Mouse (Mus musculus) MEL (cell line): ENCODE measurements around the gene Sla2. TPM values are rescaled to one million over a fixed set of nuclear protein-coding genes. Genes with fewer than 3 reads are reported as not detected.
A peak's percentile ranks its signal among the peaks of the same experiment; 100 is the strongest.

Experiments
- DNase-seq: peaks from one replicate; pipeline ENCODE4 v3.0.0; 2011; ENCODE audit warnings: low read depth, low spot score
- H3K27ac ChIP-seq: 2 replicates; pipeline ENCODE4 v1.5.1; 2012; ENCODE audit warnings: low read depth, mild to moderate bottlenecking, control low read depth, low read length, moderate library complexity; ENCODE audit not compliant: control insufficient read depth
- H3K27me3 ChIP-seq, 2 experiments: fragments of 150-350 bp in 1 of 2; sonication (generic) in 1 of 2; 2 replicates each; pipeline ENCODE4 v1.6.1; 2012; ENCODE audit warnings: low read length in 2 of 2, mild to moderate bottlenecking in 2 of 2, improper control_type of control experiment in 1 of 2, moderate library complexity in 1 of 2; ENCODE audit not compliant: insufficient read depth in 2 of 2, control insufficient read depth in 1 of 2
- H3K36me3 ChIP-seq, 2 experiments: 2 replicates each; pipeline ENCODE4 v1.6.1; 2012 to 2014; ENCODE audit warnings: low read length in 2 of 2, improper control_type of control experiment in 1 of 2, inconsistent platforms in 1 of 2, mild to moderate bottlenecking in 1 of 2; ENCODE audit not compliant: insufficient read depth in 2 of 2, control insufficient read depth in 1 of 2
- H3K4me1 ChIP-seq, 2 experiments: fragments of 150-350 bp in 1 of 2; sonication (generic) in 1 of 2; 2 replicates each; pipeline ENCODE4 v1.6.1; 2012; ENCODE audit warnings: low read length in 2 of 2, improper control_type of control experiment in 1 of 2, mild to moderate bottlenecking in 1 of 2; ENCODE audit not compliant: insufficient read depth in 2 of 2, control insufficient read depth in 1 of 2
- H3K4me3 ChIP-seq, 2 experiments: fragments of 150-350 bp in 1 of 2; sonication (generic) in 1 of 2; 2 replicates each; pipeline ENCODE4 v1.5.1; 2012; ENCODE audit warnings: low read depth in 2 of 2, low read length in 2 of 2, mild to moderate bottlenecking in 2 of 2, moderate library complexity in 2 of 2, control low read depth in 1 of 2, improper control_type of control experiment in 1 of 2; ENCODE audit not compliant: control insufficient read depth in 1 of 2, insufficient read depth in 1 of 2
- H3K79me2 ChIP-seq: 2 replicates; pipeline ENCODE4 v1.6.1; 2012; ENCODE audit warnings: mild to moderate bottlenecking, low read length, moderate library complexity; ENCODE audit not compliant: control insufficient read depth, poor library complexity, insufficient read depth
- H3K9ac ChIP-seq: 2 replicates; pipeline ENCODE4 v1.6.1; 2012; ENCODE audit warnings: low read depth, mild to moderate bottlenecking, control low read depth, low read length, moderate library complexity; ENCODE audit not compliant: control insufficient read depth, poor library complexity, severe bottlenecking
- H3K9me3 ChIP-seq: fragments of 150-350 bp; sonication (generic); replicated peaks from 2 replicates; pipeline ENCODE4 v1.6.1; 2012; ENCODE audit warnings: mild to moderate bottlenecking, low read length, improper control_type of control experiment, moderate library complexity; ENCODE audit not compliant: insufficient read depth
- BHLHE40 ChIP-seq: IDR thresholded peaks from 2 replicates; pipeline ENCODE4 v1.6.1; 2012; ENCODE audit warnings: low read depth, mild to moderate bottlenecking, inconsistent platforms, low read length, improper control_type of control experiment, borderline replicate concordance
- CHD1 ChIP-seq: IDR thresholded peaks from 2 replicates; pipeline ENCODE4 v1.6.1; 2012; ENCODE audit warnings: low read depth, mild to moderate bottlenecking, inconsistent platforms, low read length, improper control_type of control experiment
- CHD2 ChIP-seq: IDR thresholded peaks from 2 replicates; pipeline ENCODE4 v1.6.1; 2011; ENCODE audit warnings: low read length, improper control_type of control experiment
- ELF1 ChIP-seq: IDR thresholded peaks from 2 replicates; pipeline ENCODE4 v1.6.1; 2014; ENCODE audit warnings: low read depth, mild to moderate bottlenecking, inconsistent platforms, low read length, improper control_type of control experiment, moderate library complexity
- ETS1 ChIP-seq: IDR thresholded peaks from 2 replicates; pipeline ENCODE4 v1.6.1; 2012; ENCODE audit warnings: low read depth, mild to moderate bottlenecking, inconsistent platforms, low read length, improper control_type of control experiment, moderate library complexity
- HCFC1 ChIP-seq: IDR thresholded peaks from 2 replicates; pipeline ENCODE4 v1.6.1; 2012; ENCODE audit warnings: low read depth, mild to moderate bottlenecking, inconsistent platforms, low read length, improper control_type of control experiment, moderate library complexity
- MAFK ChIP-seq: IDR thresholded peaks from 2 replicates; pipeline ENCODE4 v1.6.1; 2011; ENCODE audit warnings: low read depth, mild to moderate bottlenecking, low read length, improper control_type of control experiment, borderline replicate concordance
- MAX ChIP-seq: IDR thresholded peaks from 2 replicates; pipeline ENCODE4 v1.6.1; 2011; ENCODE audit warnings: low read length, improper control_type of control experiment
- MAZ ChIP-seq: IDR thresholded peaks from 2 replicates; pipeline ENCODE4 v1.6.1; 2012; ENCODE audit warnings: low read depth, mild to moderate bottlenecking, inconsistent platforms, low read length, improper control_type of control experiment
- MEF2A ChIP-seq: IDR thresholded peaks from 2 replicates; pipeline ENCODE4 v1.6.1; 2014; ENCODE audit warnings: low read depth, mild to moderate bottlenecking, inconsistent platforms, low read length, improper control_type of control experiment; ENCODE audit not compliant: poor library complexity, insufficient replicate concordance, severe bottlenecking; ENCODE audit errors: extremely low read depth
- MXI1 ChIP-seq: IDR thresholded peaks from 2 replicates; pipeline ENCODE4 v1.6.1; 2011; ENCODE audit warnings: mild to moderate bottlenecking, low read depth, low read length, improper control_type of control experiment
- MYB ChIP-seq: IDR thresholded peaks from 2 replicates; pipeline ENCODE4 v1.6.1; 2011; ENCODE audit warnings: mild to moderate bottlenecking, low read depth, low read length, improper control_type of control experiment
- MYC ChIP-seq: IDR thresholded peaks from 2 replicates; pipeline ENCODE4 v1.6.1; 2011; ENCODE audit warnings: low read depth, mild to moderate bottlenecking, low read length, improper control_type of control experiment, moderate library complexity
- NELFE ChIP-seq: IDR thresholded peaks from 2 replicates; pipeline ENCODE4 v1.6.1; 2011; ENCODE audit warnings: low read depth, low read length, improper control_type of control experiment
- NRF1 ChIP-seq: IDR thresholded peaks from 2 replicates; pipeline ENCODE4 v1.6.1; 2014; ENCODE audit warnings: low read depth, mild to moderate bottlenecking, inconsistent platforms, low read length, improper control_type of control experiment, moderate library complexity; ENCODE audit not compliant: poor library complexity, insufficient read depth, severe bottlenecking
- POLR2A ChIP-seq, 2 experiments: IDR thresholded peaks; 2 replicates each; pipeline ENCODE4 v1.6.1; 2011 to 2012; ENCODE audit warnings: low read length in 2 of 2, mild to moderate bottlenecking in 2 of 2, control low read depth in 1 of 2, improper control_type of control experiment in 1 of 2, low read depth in 1 of 2, moderate library complexity in 1 of 2; ENCODE audit not compliant: control insufficient read depth in 1 of 2, insufficient read depth in 1 of 2, poor library complexity in 1 of 2
- POLR2AphosphoS2 ChIP-seq: IDR thresholded peaks from 2 replicates; pipeline ENCODE4 v1.6.1; 2011; ENCODE audit warnings: low read length, improper control_type of control experiment
- POLR2AphosphoS5 ChIP-seq: IDR thresholded peaks from 2 replicates; pipeline ENCODE4 v1.6.1; 2012; ENCODE audit warnings: low read depth, borderline replicate concordance, mild to moderate bottlenecking, inconsistent platforms, low read length, moderate library complexity, mixed read lengths
- RAD21 ChIP-seq: IDR thresholded peaks from 2 replicates; pipeline ENCODE4 v1.6.1; 2011; ENCODE audit warnings: mild to moderate bottlenecking, low read depth, low read length, improper control_type of control experiment
- RCOR1 ChIP-seq: IDR thresholded peaks from 2 replicates; pipeline ENCODE4 v1.6.1; 2012; ENCODE audit warnings: low read depth, mild to moderate bottlenecking, inconsistent platforms, low read length, improper control_type of control experiment
- SIN3A ChIP-seq: IDR thresholded peaks from 2 replicates; pipeline ENCODE4 v1.6.1; 2012; ENCODE audit warnings: low read length, improper control_type of control experiment, inconsistent platforms
- SMC3 ChIP-seq: IDR thresholded peaks from 2 replicates; pipeline ENCODE4 v1.6.1; 2011; ENCODE audit warnings: low read depth, low read length, improper control_type of control experiment
- TBP ChIP-seq: IDR thresholded peaks from 2 replicates; pipeline ENCODE4 v1.8.0; 2011; ENCODE audit warnings: low read depth, low read length, improper control_type of control experiment
- TCF12 ChIP-seq: IDR thresholded peaks from 2 replicates; pipeline ENCODE4 v1.6.1; 2014; ENCODE audit warnings: low read depth, mild to moderate bottlenecking, inconsistent platforms, low read length, improper control_type of control experiment, moderate library complexity
- UBTF ChIP-seq: IDR thresholded peaks from 2 replicates; pipeline ENCODE4 v1.6.1; 2012; ENCODE audit warnings: low read depth, mild to moderate bottlenecking, inconsistent platforms, low read length, improper control_type of control experiment, moderate library complexity, borderline replicate concordance; ENCODE audit not compliant: insufficient read depth
- USF1 ChIP-seq: IDR thresholded peaks from 2 replicates; pipeline ENCODE4 v1.6.1; 2014; ENCODE audit warnings: low read depth, mild to moderate bottlenecking, inconsistent platforms, low read length, improper control_type of control experiment, moderate library complexity
- USF2 ChIP-seq, 2 experiments: IDR thresholded peaks; 2 replicates each; pipeline ENCODE4 v1.6.1; 2011 to 2012; ENCODE audit warnings: improper control_type of control experiment in 2 of 2, low read length in 2 of 2, borderline replicate concordance in 1 of 2, inconsistent platforms in 1 of 2, low read depth in 1 of 2, mild to moderate bottlenecking in 1 of 2; ENCODE audit not compliant: insufficient read depth in 1 of 2
- ZC3H11A ChIP-seq: IDR thresholded peaks from 2 replicates; pipeline ENCODE4 v1.6.1; 2012; ENCODE audit warnings: low read depth, mild to moderate bottlenecking, inconsistent platforms, low read length, improper control_type of control experiment
- ZKSCAN1 ChIP-seq: IDR thresholded peaks from 2 replicates; pipeline ENCODE4 v1.6.1; 2012; ENCODE audit warnings: low read depth, mild to moderate bottlenecking, inconsistent platforms, low read length, improper control_type of control experiment, moderate library complexity
- ZNF384 ChIP-seq: IDR thresholded peaks from 2 replicates; pipeline ENCODE4 v1.6.1; 2012; ENCODE audit warnings: low read depth, mild to moderate bottlenecking, inconsistent platforms, low read length, improper control_type of control experiment
- polyA plus RNA-seq, 2 experiments: library from polyadenylated mRNA; stranded (reverse) in 1 of 2; unstranded in 1 of 2; fragments of >175 nt in 1 of 2; fragments of >200 nt in 1 of 2; gene quantifications; 2 replicates each; pipeline versions ENCODE4 v1.2.1 to v1.2.4; 2012; ENCODE audit warnings: low replicate concordance in 2 of 2, low read depth in 1 of 2; ENCODE audit not compliant: insufficient read length in 2 of 2, insufficient read depth in 1 of 2, missing spikeins in 1 of 2
- total RNA-seq: library from RNA; depleted of rRNA; stranded (reverse); fragments of 300-350 nt; gene quantifications from 2 replicates; pipeline ENCODE4 v1.2.3, GENCODE M21; 2012

Sla2 gene
- total and polyA plus RNA-seq, 3 experiments: 0.40 to 9.0 TPM; not detected in 1

DNA sequence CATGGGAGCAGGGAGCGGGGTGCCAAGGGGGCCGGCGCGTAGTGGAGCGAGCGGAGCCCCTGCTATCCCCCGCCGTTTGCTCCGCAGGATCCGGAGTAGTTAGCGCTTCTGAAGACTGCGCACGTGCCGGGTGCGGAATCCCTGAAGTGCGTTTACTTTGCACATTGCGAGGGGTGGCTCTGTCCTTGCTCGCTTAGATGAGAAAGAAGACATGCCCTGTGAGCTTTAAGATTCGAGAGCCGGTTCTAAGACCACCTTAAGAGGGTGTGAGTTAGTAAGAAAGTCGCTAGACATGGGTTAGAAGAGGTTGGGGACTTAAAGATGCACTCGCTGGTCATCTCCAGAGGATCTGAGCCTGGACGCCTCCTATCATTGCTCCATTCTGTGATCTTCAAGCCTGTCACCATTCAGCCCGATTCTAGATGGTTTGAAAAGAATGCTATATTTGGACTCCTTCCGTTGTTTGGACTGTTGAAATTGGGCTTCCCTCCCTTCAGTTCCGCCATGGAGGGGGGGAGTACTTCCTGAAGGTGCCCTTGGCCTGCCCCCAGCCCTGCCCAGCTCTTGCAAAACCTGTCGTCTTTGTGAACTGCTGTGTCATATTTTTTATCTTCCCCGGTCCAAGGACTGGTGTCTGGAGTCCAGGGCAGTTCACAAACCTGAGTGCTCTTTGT lies 23.4 kb downstream of the Sla2 start (continued):
- TF ChIP-seq CHD1: 0 out of 2 replicates have a peak, but pooled peaks have one; percentile 73
- TF ChIP-seq RAD21: no peak
- 0 out of 2 replicates have a peak, but pooled peaks have one; percentile 36 for TF ChIP-seq MAZ
- no peak for TF ChIP-seq NELFE
- TF ChIP-seq ELF1: 0 out of 2 replicates have a peak, but pooled peaks have one; percentile 21
- no peak for TF ChIP-seq RCOR1
- peak; percentile 49 for TF ChIP-seq MAX
- no peak for TF ChIP-seq POLR2AphosphoS5
- TF ChIP-seq MEF2A: 0 out of 2 replicates have a peak, but pooled peaks have one; percentile 8

DNA sequence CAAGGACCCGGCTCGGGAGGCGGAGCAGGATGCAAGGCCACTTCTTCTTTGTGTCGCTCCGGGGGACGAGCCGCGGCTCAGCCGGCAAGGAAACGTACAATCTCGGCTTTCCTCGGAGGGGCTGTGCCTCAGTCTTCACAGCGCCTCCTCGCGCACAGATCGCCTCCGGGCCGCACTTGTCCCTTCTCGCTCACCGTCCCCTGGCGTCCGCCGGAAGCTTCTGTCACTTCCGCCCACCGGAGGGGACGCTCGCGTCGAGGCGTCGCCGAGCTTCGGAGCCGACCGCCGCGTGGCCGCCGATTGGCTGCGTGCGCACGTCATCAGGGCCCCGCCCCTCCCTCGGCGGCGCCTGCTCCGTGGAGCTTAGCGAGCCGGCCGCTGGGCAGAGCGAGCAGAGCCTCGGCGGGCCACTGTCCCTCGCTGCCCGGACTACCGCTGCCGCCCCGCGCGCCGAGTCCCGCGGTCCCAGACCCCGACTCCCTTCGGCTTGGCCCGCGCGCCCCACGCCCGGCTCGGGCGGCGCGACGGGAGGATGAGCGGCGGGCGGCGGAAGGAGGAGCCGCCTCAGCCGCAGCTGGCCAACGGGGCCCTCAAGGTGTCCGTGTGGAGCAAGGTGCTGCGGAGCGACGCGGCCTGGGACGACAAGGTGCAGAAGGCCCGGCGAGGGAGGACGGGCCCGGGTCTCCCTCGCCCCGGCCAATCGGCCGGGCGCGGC lies 24.1 kb downstream of the Sla2 start, which contains the start of gene Rab5if:
Rab5if (plus strand) TSS at position 357 of the 715 bp plus-strand sequence.
- peaks cover 43% of the 10 kb centered on the region for H3K79me2 ChIP-seq
- H3K27ac ChIP-seq: peak within 1 kb of the TSS; percentile 80
- peaks cover 4 to 11% of the 10 kb centered on the region in 2 experiments; a peak in 2 of 4 replicates for H3K4me1 ChIP-seq
- DNase-seq: peak; percentile 98
- H3K4me3 ChIP-seq: peak within 1 kb of the TSS; percentile 97 to 100
- no peaks in the 10 kb centered on the region for H3K27me3 ChIP-seq
- H3K36me3 ChIP-seq: peaks cover 12 to 14% of the 10 kb centered on the region in 2 experiments
- H3K9me3 ChIP-seq: no peaks in the 10 kb centered on the region
- peak within 1 kb of the TSS; percentile 94 for H3K9ac ChIP-seq
- TF ChIP-seq SMC3 (peak; percentile 48), NELFE (peak; percentile 76), CHD1 (no peak), ETS1 (peak; percentile 52; the same call in 1 of the 2 replicates), RAD21 (peak; percentile 19), MAX (peak; percentile 68), POLR2AphosphoS5 (no peak), ELF1 (peak; percentile 82), MYC (no peak), MAFK (no peak), TCF12 (peak; percentile 52), ZKSCAN1 (no peak), USF2 (IDR thresholded peaks at IDR 0.05; ENCODE audit: borderline replicate concordance in 1 of 2, insufficient read depth in 1 of 2, low read depth in 1 of 2, low read length in 2 of 2) (no peak), CHD2 (no peak), RCOR1 (no peak), USF1 (0 out of 2 replicates have a peak, but pooled peaks have one; percentile 37), NRF1 (peak; percentile 76), MXI1 (peak; percentile 54; the same call in 1 of the 2 replicates), BHLHE40 (no peak), ZNF384 (no peak), MYB (no peak), SIN3A (peak; percentile 79), HCFC1 (peak; percentile 89), POLR2A (IDR thresholded peaks at IDR 0.05; ENCODE audit: control insufficient read depth in 1 of 2, insufficient read depth in 1 of 2, low read depth in 1 of 2, low read length in 2 of 2, poor library complexity in 1 of 2) (peak; percentile 60 to 76; a peak in 3 of 4 replicates), UBTF (no peak), TBP (no peak), POLR2AphosphoS2 (peak; percentile 52; the same call in 1 of the 2 replicates), ZC3H11A (no peak)
